Mouse (Mus musculus) stomach, embryonic 16.5 days (tissue): ENCODE measurements around the gene Zfp142. TPM values are rescaled to one million over a fixed set of nuclear protein-coding genes. Genes with fewer than 3 reads are reported as not detected.

ENCODE experiments used
- ATAC-seq: fragments of 200-750 bp; cut with Nextera tagmentation; 2 replicates; pipeline ENCODE4 v1.8.0; 2017; ENCODE audit warnings: moderate number of reproducible peaks, moderate TSS enrichment; ENCODE audit not compliant: insufficient read depth, low FRiP score
- H3K27ac ChIP-seq: fragments of 300-500 bp; sonication (generic); 2 replicates; pipeline ENCODE4 v1.5.1; 2014; ENCODE audit warnings: low read length
- H3K27me3 ChIP-seq: fragments of 300-500 bp; sonication (generic); 2 replicates; pipeline ENCODE4 v1.6.1; 2014; ENCODE audit warnings: low read length, control low read depth, mixed read lengths; ENCODE audit not compliant: control insufficient read depth, insufficient read depth
- H3K36me3 ChIP-seq: fragments of 300-500 bp; sonication (generic); 2 replicates; pipeline ENCODE4 v1.6.1; 2014; ENCODE audit warnings: low read length; ENCODE audit not compliant: control insufficient read depth, insufficient read depth
- H3K4me1 ChIP-seq: fragments of 300-500 bp; sonication (generic); 2 replicates; pipeline ENCODE4 v1.6.1; 2014; ENCODE audit warnings: low read length, control low read depth, mixed read lengths; ENCODE audit not compliant: control insufficient read depth, insufficient read depth
- H3K4me2 ChIP-seq: fragments of 300-500 bp; sonication (generic); 2 replicates; pipeline ENCODE4 v1.6.1; 2014; ENCODE audit warnings: low read depth, low read length, mixed read lengths
- H3K4me3 ChIP-seq: fragments of 300-500 bp; sonication (generic); replicated peaks from 2 replicates; pipeline ENCODE4 v1.5.1; 2014; ENCODE audit warnings: mild to moderate bottlenecking, low read length
- H3K9ac ChIP-seq: fragments of 300-500 bp; sonication (generic); 2 replicates; pipeline ENCODE4 v1.6.1; 2014; ENCODE audit warnings: low read length
- H3K9me3 ChIP-seq: fragments of 300-500 bp; sonication (generic); replicated peaks from 2 replicates; pipeline ENCODE4 v1.6.1; 2016; ENCODE audit warnings: low read length, control low read depth; ENCODE audit not compliant: control insufficient read depth
- WGBS: fragments of 180-500 bp; shearing (Covaris S2); extraction: QIAGEN DNeasy Blood & Tissue Kit; methylation state at CpG from one replicate; pipeline ENCODE4 v1.1.7; 2014; 5-methylcytosine and 5-hydroxymethylcytosine counted together
- polyA plus RNA-seq: library from polyadenylated mRNA; unstranded; fragments of >200 nt; fragmentation: Nextera tagmentation; extraction: Ambion mirVana; gene quantifications from 2 replicates; pipeline ENCODE4 v1.2.1, GENCODE M21; 2015

Gene Zfp142
- polyA plus RNA-seq, 1 experiment from 2014 or later = 5.3 TPM

- Histone ChIP-seq H3K27ac (peak overlapping the region; percentile 90), H3K9ac (peak overlapping the region; percentile 88), H3K4me1 (peaks cover 17% of the 10 kb centered on the region), H3K4me3 (peak overlapping the region; percentile 91), H3K9me3 (no peaks in the 10 kb centered on the region), H3K36me3 (0 out of 2 replicates have a peak, but pooled peaks cover 2% of the 10 kb centered on the region), H3K27me3 (no peaks in the 10 kb centered on the region), H3K4me2 (peak overlapping the region; percentile 97)
- ATAC-seq = no peak
- 0% methylated on average over 24 of the region's 24 CpGs for WGBS
These were observed 743 bp downstream of the Zfp142 start for GRCm38 (mm10) chr1:74587233-74587772.

- no peaks in the 10 kb centered on the region for H3K9me3 ChIP-seq
- H3K4me1 ChIP-seq = peaks cover 17% of the 10 kb centered on the region
- no peaks in the 10 kb centered on the region for H3K27me3 ChIP-seq
- no peak overlapping the region for H3K27ac ChIP-seq
- no peak overlapping the region for H3K4me2 ChIP-seq
- ATAC-seq = no peak
- 94% methylated on average over 3 of the region's 3 CpGs for WGBS
- H3K4me3 ChIP-seq = no peak overlapping the region
- H3K9ac ChIP-seq = no peak overlapping the region
- no peaks in the 10 kb centered on the region for H3K36me3 ChIP-seq
These were observed 3.2 kb downstream of the Zfp142 start for GRCm38 (mm10) chr1:74584616-74585398.

GRCm38 (mm10) chr1:74582621-74583020 lies 5.4 kb downstream of the Zfp142 start:
- ATAC-seq = no peak
- Histone ChIP-seq H3K4me2 (no peak overlapping the region), H3K4me1 (peaks cover 11% of the 10 kb centered on the region), H3K9me3 (no peaks in the 10 kb centered on the region), H3K4me3 (no peak overlapping the region), H3K27ac (no peak overlapping the region), H3K36me3 (peaks cover 9% of the 10 kb centered on the region; the same call in 1 of the 2 replicates), H3K27me3 (no peaks in the 10 kb centered on the region), H3K9ac (no peak overlapping the region)
- WGBS = 82% methylated on average over 3 of the region's 3 CpGs

- Histone ChIP-seq H3K36me3 (peaks cover 22% of the 10 kb centered on the region; the same call in 1 of the 2 replicates), H3K9ac (no peak overlapping the region), H3K27me3 (no peaks in the 10 kb centered on the region), H3K9me3 (no peaks in the 10 kb centered on the region), H3K4me2 (no peak overlapping the region), H3K4me1 (no peaks in the 10 kb centered on the region), H3K4me3 (no peak overlapping the region), H3K27ac (no peak overlapping the region)
- no peak for ATAC-seq
- WGBS = 91% methylated on average over 29 of the region's 29 CpGs
These were observed 18.0 kb downstream of the Zfp142 start for GRCm38 (mm10) chr1:74569739-74570719.

GRCm38 (mm10) chr1:74565834-74566233 lies 22.2 kb downstream of the Zfp142 start:
- 89% methylated on average over 6 of the region's 6 CpGs for WGBS
- Histone ChIP-seq H3K4me3 (no peak overlapping the region), H3K27ac (no peak overlapping the region), H3K9ac (no peak overlapping the region), H3K27me3 (no peaks in the 10 kb centered on the region), H3K9me3 (no peaks in the 10 kb centered on the region), H3K4me1 (no peaks in the 10 kb centered on the region), H3K36me3 (peaks cover 20% of the 10 kb centered on the region; the same call in 1 of the 2 replicates), H3K4me2 (no peak overlapping the region)
- no peak for ATAC-seq

GRCm38 (mm10) chr1:74559061-74559460 lies 29.0 kb downstream of the Zfp142 start:
- H3K4me3 ChIP-seq = no peak overlapping the region
- H3K27me3 ChIP-seq = no peaks in the 10 kb centered on the region
- H3K9me3 ChIP-seq = no peaks in the 10 kb centered on the region
- H3K9ac ChIP-seq = no peak overlapping the region
- no peaks in the 10 kb centered on the region for H3K4me1 ChIP-seq
- no peak overlapping the region for H3K27ac ChIP-seq
- WGBS = 82% methylated on average over 5 of the region's 5 CpGs
- no peak for ATAC-seq
- H3K36me3 ChIP-seq = no peaks in the 10 kb centered on the region
- no peak overlapping the region for H3K4me2 ChIP-seq

GRCm38 (mm10) chr1:74544184-74544583 lies 43.9 kb downstream of the Zfp142 start, which contains the start of gene Usp37:
Gene Usp37 (minus strand): TSS chr1:74544284.
- Histone ChIP-seq H3K4me3 (no peak within 1 kb of the TSS), H3K36me3 (no peaks in the 10 kb centered on the region), H3K27ac (no peak within 1 kb of the TSS), H3K9me3 (no peaks in the 10 kb centered on the region), H3K4me1 (no peaks in the 10 kb centered on the region; the same call in 1 of the 2 replicates), H3K4me2 (no peak within 1 kb of the TSS), H3K27me3 (no peaks in the 10 kb centered on the region), H3K9ac (no peak within 1 kb of the TSS)
- no peak for ATAC-seq
- 74% methylated on average over 4 of the region's 4 CpGs for WGBS

DNA sequence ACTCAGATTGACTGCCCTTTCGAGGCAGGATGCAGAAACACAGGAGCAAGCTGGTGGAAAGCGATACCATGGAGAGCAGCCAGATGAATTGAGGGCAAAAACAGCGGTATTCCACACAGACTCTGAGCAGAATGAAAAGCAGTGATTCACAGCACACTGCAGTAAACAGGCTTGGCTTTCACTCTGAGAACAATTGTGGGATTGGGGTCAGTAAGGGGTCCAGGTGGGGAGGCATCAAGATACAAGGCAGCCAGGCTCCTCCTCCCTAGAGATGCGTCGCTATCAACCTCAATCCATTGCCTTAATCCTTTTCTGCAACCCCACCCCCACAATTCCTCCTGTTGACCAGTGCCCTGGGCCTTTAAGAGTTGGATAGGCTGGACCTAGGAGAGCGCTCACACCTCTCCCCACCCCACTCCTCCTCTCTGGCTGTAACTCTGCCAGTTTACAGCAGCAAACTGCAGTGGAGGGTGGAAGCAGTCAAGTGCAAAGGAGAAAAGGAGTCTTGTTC lies 45.5 kb downstream of the Zfp142 start, which contains the start of gene Plcd4:
Gene Plcd4, plus strand, starts transcription at position 438 of the 511 bp plus-strand sequence.
- ATAC-seq = no peak
- no peaks in the 10 kb centered on the region for H3K36me3 ChIP-seq
- WGBS = 7% methylated on average over 6 of the region's 6 CpGs
- no peak within 1 kb of the TSS for H3K4me2 ChIP-seq
- no peaks in the 10 kb centered on the region for H3K27me3 ChIP-seq
- no peak within 1 kb of the TSS for H3K9ac ChIP-seq
- no peaks in the 10 kb centered on the region for H3K9me3 ChIP-seq
- H3K4me1 ChIP-seq = no peaks in the 10 kb centered on the region; the same call in 1 of the 2 replicates
- H3K27ac ChIP-seq = no peak within 1 kb of the TSS
- H3K4me3 ChIP-seq = no peak within 1 kb of the TSS
